Mouse (Mus musculus): Measurements from ENCODE around the gene Cldn14.

Gene Cldn14

DNA sequence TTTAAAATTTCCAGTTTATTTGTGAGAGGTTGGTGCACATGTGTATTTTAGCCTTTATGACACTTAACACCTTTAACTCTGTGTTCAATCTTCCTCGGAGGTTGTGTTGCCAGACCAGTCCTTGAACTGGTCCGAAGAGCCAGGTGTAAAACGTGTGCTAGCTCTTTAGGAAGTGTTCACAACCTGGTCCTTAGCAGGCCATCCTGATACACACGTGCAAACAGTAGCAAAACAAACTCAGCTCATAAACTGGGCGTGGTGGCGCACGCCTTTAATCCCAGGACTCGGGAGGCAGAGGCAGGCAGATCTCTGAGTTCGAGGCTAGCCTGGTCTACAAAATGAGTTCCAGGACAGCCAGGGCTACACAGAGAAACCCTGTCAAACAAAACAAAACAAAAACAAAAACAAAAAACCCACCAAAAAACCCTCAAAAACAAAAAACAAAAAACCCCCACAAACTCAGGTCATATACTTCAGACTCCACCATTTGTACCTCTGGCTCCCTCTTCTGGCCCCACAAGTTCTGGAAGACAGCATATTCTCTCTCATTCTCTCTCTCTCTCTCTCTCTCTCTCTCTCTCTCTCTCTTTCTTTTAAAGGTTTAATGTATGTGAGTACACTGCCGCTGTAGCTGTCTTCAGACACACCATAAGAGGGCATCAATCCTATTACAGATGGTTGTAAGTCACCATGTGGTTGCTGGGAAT lies 65.7 kb downstream of the Cldn14 start:
- DNase-seq = no peak

DNA sequence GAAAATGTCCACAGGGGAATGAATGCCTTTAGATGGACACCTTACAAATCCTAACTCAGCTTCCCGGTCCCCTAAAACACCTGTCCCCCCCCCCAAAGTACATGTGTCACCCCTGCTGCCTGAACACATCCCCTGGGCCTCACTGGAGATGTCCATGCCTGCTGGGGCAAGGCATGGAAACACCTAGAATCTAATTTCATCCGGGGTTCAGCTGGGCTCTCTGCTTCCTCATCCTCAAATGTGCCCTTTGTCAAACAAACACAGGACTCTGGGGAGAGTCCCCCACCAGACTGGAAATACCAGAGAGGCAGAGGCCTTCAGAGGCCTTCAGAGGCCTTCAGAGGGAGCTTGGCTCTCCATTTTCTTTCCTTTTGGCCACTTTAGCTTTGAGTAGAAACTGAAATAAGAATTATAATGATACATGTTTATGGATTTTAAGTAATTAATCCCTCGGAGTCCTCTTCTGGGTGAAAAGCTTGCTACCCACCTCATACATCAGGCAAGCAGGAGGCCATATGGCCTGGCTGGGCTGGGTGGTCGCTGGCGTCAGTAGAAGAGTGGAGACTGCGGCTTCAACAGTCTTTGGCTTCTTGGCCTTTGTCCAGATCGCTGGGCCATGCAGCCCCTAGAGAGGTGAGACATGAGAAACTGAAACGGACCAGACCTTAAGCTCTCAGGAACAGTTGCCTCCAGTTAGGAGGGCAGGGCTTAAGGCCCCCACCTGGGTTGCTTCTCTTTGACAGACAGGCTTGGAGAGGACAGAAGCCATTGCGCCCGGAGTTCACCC lies 66.7 kb downstream of the Cldn14 start:
- DNase-seq = no peak

DNA sequence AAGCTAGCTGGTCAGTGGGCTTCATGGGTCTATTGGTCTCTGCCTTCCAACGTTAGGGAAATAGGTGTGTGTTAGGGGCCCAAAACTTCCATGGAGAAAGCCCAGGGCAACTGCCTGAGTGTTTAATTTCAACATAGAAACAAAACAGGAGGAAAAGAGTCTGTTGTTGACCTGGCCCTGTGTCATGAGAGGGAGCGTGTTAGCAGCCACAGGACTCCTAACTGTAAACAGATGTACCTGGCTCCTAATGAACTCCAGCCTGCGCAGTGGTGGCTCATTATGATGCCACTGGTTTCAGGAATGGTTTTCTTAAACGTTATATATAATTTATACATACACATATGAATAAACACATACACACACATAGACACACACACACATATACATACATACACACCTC lies 68.7 kb downstream of the Cldn14 start:
- no peak for DNase-seq

DNA sequence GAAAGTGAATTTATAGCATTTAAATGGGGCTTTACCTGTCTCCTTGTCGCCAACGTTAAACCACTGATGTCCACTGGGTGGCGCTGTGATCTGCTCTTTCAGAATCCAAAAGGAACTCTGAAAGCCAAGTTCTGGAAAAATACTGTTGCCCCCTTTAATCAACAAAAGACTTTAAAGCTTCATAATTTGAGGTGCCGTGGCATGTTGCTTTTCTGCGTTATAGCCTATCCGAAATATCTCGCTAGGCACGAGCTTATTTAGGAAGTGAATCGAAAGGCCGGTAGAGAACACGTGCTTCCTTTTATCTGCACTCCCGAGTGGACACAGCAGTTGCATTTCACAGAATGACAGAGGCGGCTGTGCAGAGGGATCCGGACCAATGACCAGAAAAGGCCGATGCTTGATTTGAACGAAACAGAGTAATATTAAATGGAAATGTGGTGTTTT lies 70.2 kb downstream of the Cldn14 start:
- peak; percentile 76 for DNase-seq

DNA sequence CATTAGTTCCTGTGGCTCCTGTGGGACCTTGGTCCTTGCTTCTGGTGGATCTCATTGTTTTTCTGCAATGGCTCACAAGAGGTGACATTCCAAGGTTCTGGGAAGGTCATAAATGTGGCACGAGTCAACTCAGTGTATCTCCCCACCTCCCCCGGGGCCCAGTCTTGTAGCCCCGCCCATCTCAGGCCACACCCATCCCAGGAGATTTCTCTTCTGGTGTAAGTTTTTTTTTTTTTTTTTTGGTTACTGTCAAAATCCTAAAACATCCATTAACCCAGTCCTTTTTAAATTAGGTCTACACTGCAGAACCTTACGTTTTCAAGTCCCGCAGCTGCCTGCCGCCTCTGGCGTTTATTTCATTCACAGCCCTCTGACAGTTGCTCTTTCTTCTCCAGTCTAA lies 73.6 kb downstream of the Cldn14 start:
- DNase-seq = no peak

DNA sequence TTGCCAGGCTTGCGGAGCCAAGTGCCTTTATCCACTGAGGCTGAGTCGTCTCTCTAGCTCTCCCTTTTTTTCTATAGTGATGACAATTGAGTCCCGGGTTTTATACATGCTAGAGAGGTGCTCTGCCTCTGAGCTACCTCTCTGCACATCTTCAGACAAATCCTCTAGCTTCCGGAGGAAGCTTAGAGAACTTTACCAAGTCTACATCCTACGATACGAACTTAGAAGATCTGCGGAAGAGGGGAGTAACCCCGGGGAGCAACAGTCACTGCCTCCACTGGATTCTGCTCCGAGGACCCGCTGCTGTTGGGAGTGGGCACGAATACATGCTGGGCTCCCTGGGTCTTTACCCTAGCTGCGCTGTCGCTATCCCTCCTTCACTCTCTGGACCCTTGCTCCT lies 74.0 kb downstream of the Cldn14 start:
- DNase-seq = no peak

DNA sequence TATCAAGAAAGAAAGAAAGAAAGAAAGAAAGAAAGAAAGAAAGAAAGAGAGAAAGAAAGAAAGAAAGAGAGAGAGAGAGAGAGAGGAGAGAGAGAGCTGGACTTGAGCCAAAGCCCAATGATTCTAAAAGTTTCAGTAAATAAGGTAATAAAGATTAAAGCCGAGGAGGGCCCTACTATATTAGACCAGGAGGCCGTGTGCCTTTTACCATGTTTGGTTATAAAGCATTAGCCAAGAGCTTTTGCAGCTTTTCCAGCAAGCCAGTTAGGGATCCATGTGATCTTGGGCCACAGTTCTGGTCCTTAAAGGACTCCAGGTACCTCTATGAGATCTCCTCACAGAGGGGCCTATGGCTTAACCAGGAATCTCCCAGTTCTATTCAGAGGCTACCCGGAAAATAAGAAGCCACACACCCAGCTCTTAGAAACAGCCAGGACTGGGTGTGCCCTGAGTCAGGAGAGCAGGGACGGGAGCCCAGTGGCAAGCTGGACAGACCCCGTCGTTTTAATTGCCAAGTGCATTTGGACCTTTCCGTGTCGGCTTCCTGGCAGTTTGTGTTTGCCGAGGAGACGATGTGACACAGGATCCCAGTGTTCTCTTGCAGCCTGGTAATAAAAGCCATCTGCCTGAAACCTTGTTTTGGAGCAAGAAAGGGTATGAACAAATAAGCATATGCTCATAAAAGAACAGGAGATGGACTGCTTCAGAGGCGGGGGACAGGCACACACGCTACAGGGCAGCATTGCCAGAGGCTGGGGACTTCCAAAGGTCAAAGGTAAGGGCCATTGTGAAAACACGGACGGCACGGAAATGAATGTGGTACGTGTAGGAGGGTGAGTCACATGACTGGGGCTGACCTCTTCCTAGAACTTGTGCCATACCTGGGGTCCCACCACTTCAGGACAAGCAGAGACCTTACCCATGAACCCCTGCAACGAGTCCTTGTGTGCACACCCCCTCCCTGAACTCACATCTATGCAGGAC lies 76.2 kb downstream of the Cldn14 start:
- no peak for DNase-seq

DNA sequence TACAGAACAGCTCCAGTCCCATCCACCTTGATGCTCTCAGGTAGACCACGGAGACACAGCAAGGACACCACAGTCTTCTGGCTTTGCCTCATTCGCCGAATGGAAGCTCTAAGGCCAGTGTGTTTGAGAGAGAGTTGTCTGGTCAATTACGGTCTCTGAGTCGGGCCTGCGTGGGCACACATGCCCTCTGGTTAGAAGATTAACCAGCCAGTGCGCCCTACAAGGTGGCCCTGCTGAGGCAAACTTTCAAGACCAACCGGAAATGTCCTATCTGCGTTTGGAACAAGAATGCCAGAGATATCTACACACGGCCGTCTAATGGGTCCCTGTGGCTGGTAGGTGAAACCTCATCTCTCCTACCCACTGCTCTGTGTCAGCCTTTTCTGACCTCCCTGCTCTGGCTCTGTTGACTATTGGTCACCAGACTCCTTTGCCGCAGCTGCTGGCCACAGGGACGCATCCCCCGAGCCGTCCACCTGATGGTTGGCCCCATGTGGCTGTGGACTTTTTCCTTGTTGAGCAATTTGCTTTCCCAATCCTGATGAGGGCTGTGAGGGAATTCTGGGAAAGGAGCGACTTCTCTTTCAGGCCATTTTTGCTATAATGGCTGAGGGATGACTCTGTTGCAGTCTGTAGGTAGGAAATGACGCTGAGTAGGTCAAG lies 79.1 kb downstream of the Cldn14 start:
- no peak for DNase-seq

DNA sequence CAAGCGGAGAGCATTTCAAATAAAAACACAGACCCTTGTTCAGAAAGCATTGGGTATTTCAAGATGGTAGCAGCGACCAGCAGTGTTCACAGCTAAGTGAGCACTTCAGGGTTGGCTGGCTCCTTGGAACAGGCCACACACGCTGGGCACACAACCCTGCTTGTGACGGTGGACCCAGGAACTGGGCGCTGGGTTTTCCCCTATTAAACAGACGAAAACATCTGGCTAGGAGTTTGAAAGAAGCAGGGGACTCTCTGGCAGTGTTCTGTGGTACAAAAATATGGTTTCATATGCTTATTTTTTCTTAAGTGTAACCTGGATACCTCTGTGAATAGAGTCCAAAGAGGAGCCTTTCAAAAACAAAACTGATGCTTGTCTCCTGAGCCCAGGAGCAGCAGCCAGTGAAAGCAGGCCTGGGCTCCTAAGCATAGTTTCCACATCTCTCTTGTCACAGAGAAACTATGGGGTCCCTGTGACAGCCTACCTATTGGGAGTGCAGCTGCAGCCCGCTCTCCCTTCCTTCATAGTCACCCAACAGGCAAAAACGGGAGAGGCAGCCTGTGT lies 82.9 kb downstream of the Cldn14 start:
- DNase-seq = no peak

DNA sequence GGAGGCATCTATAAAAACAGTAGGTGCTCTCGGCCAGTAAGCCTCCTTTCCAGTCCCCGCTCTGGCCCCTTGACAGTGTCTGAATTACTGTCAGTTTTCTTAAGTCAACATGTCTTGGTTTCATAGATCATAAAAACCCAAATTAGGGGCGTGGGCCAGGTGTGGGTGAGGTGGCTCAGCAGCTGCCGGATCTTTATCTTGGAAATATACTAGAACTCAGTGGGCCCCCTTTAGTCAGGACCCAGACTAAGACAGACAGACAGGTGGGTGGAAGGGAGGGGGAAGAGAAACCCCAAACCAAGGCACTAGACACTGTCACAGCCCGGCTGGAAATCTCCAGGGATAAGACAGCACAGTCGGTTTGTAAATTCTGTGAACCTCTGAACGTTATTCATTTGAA lies 84.8 kb downstream of the Cldn14 start:
- no peak for DNase-seq

DNA sequence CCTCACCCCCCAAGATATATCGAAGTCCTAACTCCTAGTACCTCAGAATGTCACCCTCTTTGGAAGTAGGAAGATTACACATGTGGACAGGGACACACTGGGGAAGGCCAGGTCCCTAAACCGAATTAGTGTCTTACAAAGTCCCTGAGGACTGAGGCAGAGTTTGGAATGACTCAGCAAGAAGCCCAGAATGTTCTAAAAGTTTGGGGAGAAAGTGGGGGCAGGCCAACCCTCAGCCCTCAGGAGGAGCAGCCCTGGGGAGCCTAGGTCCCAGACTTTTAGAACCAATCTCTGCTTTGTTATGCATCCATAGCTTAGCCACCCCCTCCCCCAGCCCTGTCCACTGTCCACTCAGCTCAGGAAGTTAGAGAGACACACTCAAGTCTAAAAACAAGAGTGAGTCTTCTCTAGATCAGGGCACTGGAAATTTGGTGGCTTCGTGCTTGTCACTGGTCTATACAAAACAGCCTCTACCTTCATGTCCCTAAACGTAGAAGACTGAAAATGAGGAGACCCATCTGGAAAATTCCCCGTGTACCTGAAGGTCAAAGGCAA lies 85.7 kb downstream of the Cldn14 start:
- no peak for DNase-seq

DNA sequence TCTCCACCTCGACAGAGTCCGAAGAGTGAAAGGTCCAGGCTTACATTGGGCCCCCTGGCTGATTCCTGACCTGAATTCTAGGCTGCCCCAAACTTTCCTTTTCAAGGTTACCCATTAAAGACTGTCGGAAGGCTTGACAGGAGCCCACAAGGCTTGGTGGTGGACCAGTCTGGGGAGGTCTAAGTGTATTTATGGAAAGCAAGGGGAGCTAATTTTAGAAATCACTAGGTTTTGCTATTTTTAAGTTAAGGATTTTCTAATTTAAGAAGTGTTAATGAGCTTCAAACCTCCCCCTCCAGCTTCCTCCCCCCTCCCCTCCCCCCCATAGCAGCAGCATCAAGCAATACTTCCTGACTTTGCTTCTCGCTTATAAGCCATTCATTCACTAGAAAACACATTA lies 88.0 kb downstream of the Cldn14 start:
- no peak for DNase-seq

DNA sequence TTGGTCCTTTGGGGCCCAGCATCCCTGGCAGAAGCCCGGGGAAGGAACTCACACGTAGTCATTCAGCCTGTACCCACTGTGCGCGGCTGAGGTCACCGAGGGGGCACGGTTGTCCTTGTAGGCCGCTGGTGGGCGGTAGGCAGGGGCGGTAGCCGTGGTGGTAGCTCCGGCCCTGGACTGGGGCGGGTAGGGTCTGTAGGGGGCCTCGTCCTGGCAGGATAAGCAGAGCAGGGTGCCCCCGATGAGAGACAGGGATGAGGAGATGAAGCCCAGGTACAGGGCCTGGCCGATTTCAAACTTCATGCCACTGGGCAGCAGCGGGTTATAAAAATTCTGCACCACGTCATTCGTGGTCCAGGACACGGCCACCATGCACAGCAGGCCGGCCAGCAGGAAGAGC lies 89.4 kb downstream of the Cldn14 start:
- DNase-seq = no peak

DNA sequence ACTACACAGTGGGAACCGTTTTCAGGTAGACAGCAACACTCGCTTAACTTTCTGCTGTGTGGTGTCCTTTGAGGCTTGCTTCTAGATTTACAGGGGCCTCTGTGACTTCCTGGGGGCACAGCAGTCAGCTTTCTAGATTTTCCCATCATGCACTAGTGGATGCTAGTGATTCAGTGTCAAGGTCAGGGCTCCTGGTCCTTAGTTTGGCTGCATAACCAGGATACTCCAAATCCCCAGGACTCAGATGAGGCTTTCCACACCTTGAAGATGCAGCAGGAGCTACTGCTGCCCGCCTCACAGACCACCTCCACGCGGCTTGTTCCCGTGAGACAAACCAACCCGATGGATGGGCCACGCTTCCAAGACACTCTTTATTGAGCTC lies 90.0 kb downstream of the Cldn14 start:
- DNase-seq = no peak

DNA sequence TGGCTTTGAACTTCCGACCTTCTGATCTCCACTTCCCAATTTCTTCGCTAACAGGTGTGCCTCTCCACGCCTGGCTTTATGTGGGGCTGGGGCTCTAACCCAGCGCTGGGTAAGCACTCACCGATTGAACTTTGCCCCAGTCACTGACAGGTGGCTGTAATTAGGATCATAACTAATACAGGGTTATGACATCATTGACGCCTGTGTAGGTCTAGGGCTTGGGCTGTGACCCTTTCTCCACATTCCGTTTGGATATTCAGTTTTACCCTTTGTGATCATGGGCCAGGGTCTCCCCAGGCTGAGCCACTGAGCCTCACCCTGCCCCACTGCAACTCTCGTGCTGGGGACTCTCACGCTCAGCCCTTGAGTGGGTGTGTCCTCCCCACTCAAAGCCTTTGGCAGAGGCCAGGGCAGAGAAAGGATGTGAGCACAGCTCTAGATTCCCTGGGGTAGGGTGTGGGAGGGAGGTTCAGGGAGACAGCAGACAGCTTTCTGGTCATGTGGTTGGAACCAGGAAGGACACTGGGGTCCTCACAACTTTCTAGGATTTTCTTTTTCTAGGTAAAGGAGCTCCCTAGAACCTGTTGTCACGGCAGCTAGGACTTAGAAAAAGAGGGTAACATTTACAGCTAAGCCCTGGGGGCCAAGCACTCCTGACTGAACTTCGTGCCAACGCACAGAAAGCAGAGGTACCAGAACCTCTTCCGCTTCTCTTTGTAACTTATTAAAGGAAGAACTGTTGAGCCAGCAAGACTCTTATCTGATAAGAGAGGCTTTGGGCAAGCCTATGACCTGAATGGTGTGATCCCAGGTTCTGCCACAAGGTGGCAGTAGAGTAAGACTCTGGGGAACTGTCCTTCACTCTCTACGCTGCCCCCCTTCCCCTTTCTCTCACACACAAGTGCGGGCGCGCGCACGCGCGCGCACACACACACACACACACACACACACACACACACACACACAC lies 90.6 kb downstream of the Cldn14 start:
- peak; percentile 89 for DNase-seq

DNA sequence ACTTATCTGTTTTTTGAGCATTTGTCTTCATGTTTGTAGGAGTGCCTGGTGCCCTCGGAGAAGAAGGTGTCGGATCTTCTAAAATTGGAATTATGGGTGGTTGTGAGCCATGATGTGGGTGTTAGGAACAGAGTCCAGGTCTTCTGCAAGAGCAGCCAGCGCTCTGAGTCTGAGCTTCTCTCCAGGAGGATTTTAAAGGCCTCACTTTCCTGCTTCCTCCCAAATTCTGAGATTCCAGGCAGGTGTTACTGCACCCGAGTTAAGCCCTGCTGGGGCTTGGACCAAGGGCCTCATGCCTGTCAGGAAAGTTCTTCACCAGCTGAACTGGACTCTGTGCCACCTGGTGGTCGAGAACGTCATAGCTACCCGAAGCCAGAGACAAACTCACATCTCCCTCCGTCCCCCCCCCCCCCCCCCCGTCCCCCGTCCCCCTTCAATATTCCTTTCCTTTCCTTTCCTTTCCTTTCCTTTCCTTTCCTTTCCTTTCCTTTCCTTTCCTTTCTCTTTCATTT lies 93.2 kb downstream of the Cldn14 start:
- peak; percentile 69 for DNase-seq

DNA sequence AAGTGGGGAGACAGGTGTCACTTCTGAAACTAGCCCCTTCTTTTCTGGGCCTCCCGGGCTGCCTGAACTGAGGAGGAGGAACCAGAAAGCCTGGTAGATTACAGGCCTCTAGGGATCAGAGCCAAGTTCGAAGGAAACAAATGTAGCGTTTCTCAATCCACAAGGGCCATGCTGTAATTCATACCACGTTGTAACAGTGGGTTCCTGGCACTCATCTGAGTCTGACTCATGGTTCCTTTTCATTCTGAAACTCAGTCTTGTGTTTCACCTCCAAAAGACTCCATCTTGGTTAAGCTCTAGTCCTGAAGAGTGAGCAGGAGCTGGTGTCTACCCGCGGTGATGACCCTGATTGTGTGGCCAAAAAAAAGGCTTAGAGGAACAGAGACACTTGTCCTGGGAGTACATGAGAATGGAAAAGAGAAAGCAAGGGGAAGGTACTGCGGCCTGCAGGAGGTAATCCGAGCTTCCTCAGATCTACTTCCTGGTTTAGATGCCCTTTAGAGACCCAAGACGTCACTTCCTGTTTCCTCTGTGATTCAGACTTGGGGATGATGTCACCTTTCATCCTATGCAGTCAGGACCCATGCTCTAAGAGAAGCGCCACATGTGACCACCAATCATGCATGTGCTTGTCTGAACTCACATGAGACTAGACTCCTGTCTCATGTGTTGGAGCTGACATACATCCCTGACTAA lies 94.6 kb downstream of the Cldn14 start:
- DNase-seq = no peak

DNA sequence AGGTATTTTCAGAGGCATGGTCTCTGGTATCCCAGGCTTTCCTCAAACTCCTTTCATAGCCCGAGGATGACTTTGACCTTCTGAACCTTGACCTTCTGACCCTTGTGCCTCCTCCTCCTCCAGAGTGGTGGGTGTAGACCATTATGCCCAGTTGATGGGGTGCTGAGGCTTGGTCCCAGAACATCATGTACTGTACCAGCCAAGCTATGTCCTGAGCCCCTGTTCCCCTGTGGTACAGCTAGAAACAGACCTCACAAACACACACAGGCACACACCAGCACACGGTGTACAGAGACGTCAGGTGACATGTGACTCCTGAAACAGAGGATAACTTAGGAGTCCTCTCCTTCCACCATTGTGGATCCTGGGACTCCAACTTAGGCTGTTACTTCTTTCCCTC lies 95.8 kb downstream of the Cldn14 start:
- no peak for DNase-seq

DNA sequence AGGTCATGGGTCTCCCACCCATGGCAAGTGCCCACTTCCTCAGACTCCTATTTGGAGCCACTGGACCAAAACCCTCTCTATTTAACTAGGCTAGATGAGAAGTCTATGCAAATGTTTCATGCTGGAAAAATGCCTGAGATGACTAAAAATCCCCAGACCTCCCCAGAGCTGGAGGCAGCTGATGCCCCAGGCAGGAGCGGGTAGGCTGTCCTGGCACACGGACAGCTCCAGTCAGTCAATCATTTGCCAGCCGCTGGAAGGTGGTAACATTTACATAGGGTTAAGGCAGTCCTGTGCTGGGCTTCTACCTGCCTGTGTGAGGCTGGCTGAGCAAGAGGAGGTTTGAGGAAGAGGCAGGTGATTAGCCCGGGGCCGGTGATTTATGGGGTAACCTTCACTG lies 96.5 kb downstream of the Cldn14 start:
- peak; percentile 79 for DNase-seq
